Mouse (Mus musculus): ENCODE data around the gene Cnot4.
"Not testable (repeated sequence)": the region's sequence is repeated elsewhere in the genome, so short reads cannot be mapped to it uniquely, and the experiment has no call there.

The Cnot4 gene

GRCm38 (mm10) chr6:35133579-35134488 is at the start of gene Cnot4:
TSS of gene Cnot4 (minus strand) at chr6:35133724.
- DNase-seq = peak; percentile 98

- not testable (repeated sequence) for DNase-seq
These were observed 45.8 kb upstream of the Cnot4 start for GRCm38 (mm10) chr6:35179299-35179698.

GRCm38 (mm10) chr6:35177650-35178272 is 44.2 kb upstream of the Cnot4 start:
- no peak for DNase-seq

- DNase-seq = peak; percentile 91
These were observed 43.6 kb upstream of the Cnot4 start, which contains the start of gene Nup205 for GRCm38 (mm10) chr6:35176979-35177649. TSS of gene Nup205 (plus strand) at chr6:35177421.

GRCm38 (mm10) chr6:35173181-35173580 is 39.7 kb upstream of the Cnot4 start:
- DNase-seq = no peak

- not testable (repeated sequence) for DNase-seq
These were observed 38.5 kb upstream of the Cnot4 start for GRCm38 (mm10) chr6:35172028-35172427.

GRCm38 (mm10) chr6:35169250-35169649 is 35.7 kb upstream of the Cnot4 start:
- DNase-seq = peak; percentile 6

GRCm38 (mm10) chr6:35154540-35154939 is 21.0 kb upstream of the Cnot4 start:
- DNase-seq = no peak

GRCm38 (mm10) chr6:35147726-35148422 is 14.3 kb upstream of the Cnot4 start:
- no peak for DNase-seq

- no peak for DNase-seq
These were observed 12.0 kb upstream of the Cnot4 start for GRCm38 (mm10) chr6:35145569-35145968.

GRCm38 (mm10) chr6:35140351-35140750 is 6.8 kb upstream of the Cnot4 start:
- no peak for DNase-seq

GRCm38 (mm10) chr6:35134844-35135243 is 1.3 kb upstream of the Cnot4 start:
- no peak for DNase-seq

GRCm38 (mm10) chr6:35133246-35133578 is 312 bp downstream of the Cnot4 start:
- DNase-seq = no peak

- DNase-seq = no peak
These were observed 718 bp downstream of the Cnot4 start for GRCm38 (mm10) chr6:35132806-35133205.

- no peak for DNase-seq
These were observed 11.0 kb downstream of the Cnot4 start for GRCm38 (mm10) chr6:35122488-35122887.

GRCm38 (mm10) chr6:35121925-35122324 is 11.6 kb downstream of the Cnot4 start:
- DNase-seq = no peak

GRCm38 (mm10) chr6:35102457-35102856 is 31.1 kb downstream of the Cnot4 start:
- DNase-seq = no peak

GRCm38 (mm10) chr6:35084927-35085326 is 48.6 kb downstream of the Cnot4 start:
- no peak for DNase-seq

GRCm38 (mm10) chr6:35075148-35075547 is 58.4 kb downstream of the Cnot4 start:
- no peak for DNase-seq

GRCm38 (mm10) chr6:35071261-35071660 is 62.3 kb downstream of the Cnot4 start:
- no peak for DNase-seq

- DNase-seq = no peak
These were observed 71.1 kb downstream of the Cnot4 start for GRCm38 (mm10) chr6:35062446-35062845.

GRCm38 (mm10) chr6:35043127-35043526 is 90.4 kb downstream of the Cnot4 start:
- no peak for DNase-seq

GRCm38 (mm10) chr6:35033341-35033740 is 100.2 kb downstream of the Cnot4 start:
- no peak for DNase-seq
